Mouse (Mus musculus) thymus, postnatal 14 days (tissue): Measurements from ENCODE around the gene Car2.

Experiments
- DNase-seq: peaks from one replicate; pipeline ENCODE4 v3.0.0; 2021

Gene Car2

DNA sequence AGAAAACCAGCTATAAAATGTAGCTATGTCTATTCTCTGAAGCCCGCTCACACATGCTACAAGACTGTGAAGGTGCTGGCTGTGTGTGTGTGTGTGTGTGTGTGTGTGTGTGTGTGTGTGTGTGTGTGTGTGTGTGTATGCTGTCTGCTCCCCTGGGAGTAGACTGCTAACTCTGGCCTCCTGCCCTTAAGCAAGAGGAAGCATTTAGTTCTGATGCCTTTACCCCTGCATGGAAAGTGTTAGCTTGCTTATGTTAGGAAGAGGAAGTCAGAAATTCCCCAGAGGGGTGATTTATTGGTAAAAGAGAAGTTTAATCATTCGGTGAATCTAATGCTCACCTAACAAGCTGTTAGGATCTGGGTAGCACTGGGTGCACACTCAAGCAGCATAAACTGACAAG lies 5.8 kb upstream of the Car2 start:
- no peak for DNase-seq

DNA sequence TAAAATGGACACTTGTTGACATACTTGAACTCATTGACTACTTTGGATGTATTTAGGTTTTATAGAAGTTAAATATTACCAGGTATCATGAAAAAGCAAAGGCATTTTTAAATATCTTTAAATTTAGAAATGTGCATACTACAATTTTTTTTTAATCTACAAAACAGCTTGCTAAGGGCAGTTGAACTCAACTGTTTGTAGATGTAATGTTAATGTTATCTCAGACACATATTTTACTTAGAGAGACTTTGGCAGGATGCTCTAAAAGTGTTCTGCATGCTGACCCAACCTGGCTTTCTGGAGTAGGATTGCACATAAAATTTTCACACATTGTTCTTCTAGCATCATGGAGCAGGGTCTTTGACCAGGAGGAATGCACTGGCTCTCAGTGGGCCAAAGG lies 4.1 kb upstream of the Car2 start:
- DNase-seq = no peak

DNA sequence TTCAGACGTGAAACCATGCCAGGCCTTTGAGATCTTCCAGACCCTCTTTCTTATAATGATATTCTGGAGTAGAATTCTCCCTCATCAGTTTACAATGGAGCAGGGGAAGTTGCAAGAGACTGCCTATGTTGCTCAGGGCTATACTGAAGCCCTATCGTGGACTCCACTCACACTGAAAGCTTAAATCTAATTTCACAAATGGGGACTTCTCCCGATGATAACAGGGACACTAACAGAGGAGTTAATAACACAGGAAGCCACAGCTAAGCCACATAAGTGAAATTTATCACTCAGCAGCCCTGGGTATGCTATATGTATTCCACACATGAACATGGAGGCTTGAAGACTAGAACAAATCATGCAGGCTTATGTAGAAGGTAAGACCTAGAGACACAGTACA lies 3.3 kb upstream of the Car2 start:
- no peak for DNase-seq

DNA sequence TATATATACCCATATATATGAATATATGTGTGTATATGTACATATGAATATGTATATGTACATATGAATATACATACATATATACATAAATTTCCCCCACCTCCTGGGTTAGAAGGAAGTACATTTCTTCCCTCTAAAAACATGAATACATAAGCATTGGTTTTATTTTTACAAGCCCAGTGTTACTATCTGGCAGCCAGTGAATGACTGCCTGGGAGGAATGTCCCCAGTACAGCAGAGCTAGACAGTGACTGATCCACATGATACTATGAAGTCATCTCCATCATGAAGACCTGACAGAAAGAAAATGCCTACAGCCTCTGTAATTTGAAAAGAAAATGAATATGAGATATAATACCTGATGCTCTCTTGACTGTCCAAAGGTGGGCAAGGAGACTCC lies 1.2 kb upstream of the Car2 start:
- no peak for DNase-seq

DNA sequence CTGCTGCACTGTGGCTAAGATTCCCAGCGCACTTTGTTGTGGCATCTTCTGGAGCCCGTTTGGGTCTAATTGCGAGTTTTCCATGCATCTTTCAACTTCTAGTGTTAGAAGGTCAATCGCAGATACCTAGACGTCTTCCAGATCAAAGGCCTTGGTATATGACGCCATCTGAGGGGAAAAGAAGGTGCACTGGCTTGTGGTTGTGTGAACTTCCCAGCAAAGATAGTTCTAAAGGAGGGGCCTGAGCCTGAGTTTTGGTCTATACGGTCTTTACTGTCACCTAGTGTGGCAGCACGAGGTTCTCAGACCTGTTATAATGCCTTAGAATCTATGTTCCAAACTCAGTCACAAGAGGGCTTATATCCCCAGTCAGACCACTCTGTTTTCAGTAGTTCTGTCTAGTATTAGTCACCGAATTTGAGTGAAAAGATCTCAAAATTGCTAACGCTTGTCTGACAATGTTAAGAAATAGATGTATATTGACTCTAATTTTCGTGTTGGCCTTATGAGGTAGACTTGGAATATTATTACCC lies 1.1 kb downstream of the Car2 start:
- peak; percentile 10 for DNase-seq

DNA sequence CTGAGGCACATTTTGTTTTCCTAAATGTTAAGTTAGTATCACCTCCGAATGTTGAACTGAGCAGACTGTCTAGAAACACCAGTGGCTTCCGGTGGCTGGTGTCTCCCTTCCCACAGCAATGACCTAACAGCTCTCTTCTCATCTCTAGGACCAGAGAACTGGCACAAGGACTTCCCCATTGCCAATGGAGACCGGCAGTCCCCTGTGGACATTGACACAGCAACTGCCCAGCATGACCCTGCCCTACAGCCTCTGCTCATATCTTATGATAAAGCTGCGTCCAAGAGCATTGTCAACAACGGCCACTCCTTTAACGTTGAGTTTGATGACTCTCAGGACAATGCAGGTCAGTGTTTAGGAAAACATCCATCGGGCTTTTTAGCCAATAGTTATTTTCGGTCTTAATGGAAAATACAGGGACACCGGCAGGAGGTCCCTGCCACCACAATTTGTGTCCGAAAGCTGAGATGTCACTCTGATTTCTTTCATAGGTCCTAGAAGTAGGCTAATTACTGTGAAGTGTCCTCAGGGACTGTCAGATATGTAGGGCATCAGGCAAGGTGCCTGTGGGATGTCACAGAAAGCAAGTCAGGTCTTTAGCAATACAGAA lies 1.7 kb downstream of the Car2 start:
- DNase-seq = no peak

DNA sequence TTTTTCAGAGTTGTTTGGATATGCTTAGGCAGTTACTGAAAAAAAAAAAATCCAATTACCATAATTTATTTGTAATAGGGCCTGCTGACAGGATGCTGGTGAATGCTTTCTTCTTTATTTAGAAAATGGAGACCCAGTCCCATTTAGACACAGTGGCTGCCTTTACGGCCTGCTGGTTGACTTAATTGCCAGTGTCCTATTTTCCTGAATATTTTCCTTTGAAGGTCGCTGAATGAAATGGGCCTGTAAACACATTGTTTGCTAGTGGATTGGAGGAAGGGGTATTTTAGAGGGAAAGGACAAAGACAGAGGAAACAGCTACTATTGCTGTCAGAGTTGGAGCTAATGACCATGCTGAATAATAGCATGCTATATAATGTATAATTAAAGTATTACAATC lies 2.5 kb downstream of the Car2 start:
- DNase-seq = no peak

DNA sequence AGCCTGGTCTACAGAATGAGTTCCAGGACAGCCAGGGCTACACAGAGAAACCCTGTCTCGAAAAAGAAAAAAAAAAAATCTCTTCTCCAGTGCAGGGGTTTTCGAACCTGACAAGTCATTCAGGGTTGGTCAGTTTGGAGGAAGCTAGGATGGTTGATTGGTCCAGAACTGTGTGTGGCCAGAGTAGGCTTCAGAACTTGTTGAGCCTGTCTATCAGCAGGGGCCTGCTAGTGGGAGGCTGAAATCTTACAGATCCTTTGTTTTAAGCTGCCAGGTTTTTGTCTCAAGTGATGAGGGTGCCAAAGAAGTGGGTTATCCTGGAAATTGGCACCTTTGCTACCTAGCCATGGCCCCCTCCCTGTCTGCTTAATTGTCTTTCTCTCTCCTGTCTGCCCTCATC lies 3.0 kb downstream of the Car2 start:
- DNase-seq = no peak

DNA sequence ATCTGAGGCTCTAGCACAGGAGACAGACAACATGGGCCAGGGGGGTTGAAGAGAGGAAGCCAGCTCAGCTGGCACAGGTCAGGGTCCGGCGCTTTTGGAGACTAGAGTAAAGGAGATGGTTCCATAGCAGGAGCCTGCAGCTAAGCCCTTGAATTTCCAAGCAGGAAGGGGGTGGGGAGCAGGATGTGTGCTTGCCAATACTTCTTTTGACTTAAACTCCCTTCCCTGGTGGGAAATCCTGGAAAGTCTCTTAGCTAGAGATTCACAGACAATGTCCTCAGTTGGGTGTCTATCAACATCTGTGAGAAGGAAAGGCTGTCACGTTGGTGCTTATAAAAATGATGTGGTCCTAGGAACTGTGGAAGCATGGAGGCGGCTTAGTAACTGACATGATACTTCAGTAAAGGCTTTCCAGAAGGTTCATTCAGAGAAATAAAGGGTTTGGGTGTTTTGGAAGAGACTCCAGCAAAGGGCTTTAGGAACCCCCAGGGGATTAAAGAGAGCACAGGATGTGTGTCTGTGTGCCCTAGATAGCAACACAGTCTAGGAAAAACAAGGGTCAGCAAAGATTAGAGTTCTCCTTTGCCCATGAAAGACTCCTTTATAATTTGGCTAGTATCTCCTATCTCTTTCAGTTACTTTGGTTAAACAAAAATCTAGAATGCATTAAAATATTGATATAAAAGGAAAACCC lies 3.8 kb downstream of the Car2 start:
- no peak for DNase-seq

DNA sequence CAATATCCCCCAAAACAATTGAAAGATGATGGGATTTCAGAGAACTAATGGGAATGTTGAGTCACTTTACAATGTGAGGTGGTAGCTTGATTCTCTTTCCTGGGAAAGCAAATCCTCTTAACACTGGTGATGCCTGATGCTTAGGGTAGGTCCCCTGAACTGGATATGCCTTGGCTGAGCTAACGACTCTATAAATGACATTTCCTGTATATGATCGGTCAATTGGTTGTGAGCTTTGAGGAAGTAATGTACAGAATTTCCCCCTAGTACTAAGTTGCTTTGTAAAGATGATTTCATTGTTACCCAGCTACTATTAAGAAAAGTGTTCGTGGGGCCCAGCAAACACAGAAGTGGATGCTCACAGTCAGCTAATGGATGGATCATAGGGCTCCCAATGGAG lies 6.9 kb downstream of the Car2 start:
- no peak for DNase-seq

DNA sequence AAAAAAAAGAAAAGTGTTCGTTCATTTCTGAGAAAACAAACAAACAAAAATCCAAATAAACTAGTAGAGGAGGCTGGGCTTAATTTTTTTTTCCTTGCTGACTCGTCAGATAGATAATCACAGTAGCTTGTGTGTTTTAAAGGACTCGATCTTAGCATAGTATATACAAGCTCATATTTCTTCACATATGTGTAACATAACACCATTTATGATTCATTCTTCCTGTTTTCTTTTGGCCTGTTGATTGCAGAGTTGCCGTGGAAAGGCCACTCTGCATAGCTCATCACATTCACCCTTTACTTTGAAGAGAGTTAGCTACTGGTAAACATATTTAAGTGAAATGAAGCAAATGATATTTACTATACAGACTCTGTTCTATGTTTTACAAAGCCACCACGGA lies 7.6 kb downstream of the Car2 start:
- no peak for DNase-seq

DNA sequence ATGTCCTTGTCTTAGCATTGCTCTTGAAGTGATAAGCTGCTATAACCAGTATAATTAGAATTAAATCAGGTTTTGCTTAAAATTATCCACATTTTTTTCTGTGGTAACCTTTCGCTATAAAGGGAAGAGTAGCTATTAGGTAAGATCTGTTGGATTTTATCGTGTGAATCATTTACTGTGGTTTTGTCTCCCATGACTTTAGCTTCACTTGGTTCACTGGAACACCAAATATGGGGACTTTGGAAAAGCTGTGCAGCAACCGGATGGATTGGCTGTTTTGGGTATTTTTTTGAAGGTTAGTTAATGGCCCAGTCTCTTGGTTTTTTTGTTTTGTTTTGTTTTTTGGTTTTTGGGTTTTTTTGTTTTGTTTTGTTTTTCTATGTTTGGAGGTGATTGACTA lies 9.3 kb downstream of the Car2 start:
- DNase-seq = no peak

DNA sequence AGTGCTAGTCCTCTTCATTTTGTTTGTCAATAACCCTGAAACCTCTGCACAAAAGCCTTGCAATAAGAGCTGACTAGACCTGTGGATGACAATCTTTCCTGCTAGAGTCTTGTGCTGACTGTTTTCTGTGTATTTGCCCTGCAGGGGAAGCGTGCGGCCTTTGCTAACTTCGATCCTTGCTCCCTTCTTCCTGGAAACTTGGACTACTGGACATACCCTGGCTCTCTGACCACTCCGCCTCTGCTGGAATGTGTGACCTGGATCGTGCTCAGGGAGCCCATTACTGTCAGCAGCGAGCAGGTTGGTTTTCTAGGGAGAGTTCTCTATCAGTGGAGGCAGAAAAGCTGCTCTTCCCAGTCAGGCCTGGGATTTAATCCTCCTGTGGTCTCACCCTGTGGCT lies 11.7 kb downstream of the Car2 start:
- DNase-seq = no peak

DNA sequence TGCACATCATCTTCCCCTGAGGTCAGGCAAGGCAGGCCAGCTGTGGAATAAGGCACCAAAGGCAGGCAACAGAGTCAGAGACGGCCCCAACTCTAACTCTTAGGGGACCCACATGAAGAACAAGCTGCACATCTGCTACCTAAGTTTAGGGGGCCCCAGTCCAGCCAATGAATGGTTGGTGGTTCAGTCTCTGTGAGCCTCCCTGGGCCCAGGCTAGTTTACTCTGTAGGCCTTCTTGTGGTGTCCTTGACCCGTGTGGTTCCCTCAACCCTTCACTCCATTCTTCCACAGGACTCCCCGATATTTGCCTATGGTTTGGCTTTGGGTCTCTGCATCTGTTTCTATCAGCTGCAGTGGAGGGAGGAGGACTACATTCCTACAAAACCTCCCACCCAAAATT lies 17.3 kb downstream of the Car2 start:
- DNase-seq = no peak

DNA sequence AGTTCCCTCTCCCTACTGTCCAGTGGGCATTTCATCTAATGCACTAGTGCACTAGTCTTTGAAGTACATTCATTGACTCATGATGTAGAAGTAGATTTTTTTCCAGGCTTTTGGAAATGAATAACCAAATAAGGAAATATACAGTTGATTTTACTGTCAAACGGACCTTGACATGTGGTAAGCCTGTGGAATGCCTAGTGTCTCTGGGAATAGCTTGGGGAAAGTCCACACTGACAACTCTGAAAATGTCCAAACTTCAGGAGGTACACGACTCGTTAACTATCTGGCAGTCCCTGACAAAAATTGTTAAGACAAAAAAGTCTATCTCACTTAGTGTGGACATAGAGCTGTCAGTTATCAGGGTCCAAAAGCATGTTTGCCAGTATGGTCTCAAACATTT lies 18.1 kb downstream of the Car2 start:
- no peak for DNase-seq

DNA sequence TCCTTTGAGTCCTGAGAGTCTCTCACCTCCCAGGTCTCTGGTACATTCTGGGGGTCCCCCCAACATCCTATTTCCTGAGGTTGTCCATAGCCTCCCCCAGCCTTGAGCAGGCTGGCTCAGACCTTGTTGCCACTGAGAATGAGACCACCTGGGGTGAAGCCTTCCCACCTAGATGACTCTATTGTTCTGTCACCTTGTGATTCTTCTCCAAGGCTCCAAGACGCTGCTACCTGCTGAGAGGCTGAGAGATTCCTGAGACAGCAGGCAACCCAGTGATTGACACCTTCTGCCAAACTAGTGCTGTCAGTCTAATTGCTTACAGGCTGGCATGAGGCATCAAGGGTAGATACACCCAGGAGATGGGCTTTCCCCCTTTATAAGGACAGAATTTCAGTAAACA lies 21.2 kb downstream of the Car2 start:
- no peak for DNase-seq

DNA sequence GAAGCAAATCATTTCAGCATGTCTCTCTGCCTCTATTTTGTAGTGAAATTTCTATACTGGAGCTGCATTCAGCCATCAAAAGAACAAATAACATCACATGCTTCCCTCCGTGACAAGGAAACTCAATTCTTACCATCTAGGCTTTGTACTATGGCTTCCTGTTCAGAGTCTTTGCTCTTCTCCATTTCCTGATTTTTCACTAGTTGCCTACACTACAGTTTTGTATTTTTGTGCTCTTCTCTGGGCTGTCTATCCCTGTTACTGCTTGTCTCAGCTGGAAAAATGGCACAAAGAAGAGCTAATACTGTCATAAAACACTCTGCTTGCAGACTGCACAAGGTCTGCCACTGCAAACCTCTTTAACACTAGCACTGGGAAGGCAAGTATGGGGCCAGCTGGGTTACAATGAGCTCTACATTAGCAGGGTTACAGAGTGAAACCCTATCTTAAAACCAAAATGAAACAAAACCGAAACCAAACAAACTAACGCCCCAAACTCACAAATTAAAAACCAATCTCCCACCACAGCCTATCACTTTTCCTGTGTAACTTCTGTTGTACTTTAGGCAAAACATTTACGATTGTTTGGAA lies 26.0 kb downstream of the Car2 start:
- DNase-seq = no peak

DNA sequence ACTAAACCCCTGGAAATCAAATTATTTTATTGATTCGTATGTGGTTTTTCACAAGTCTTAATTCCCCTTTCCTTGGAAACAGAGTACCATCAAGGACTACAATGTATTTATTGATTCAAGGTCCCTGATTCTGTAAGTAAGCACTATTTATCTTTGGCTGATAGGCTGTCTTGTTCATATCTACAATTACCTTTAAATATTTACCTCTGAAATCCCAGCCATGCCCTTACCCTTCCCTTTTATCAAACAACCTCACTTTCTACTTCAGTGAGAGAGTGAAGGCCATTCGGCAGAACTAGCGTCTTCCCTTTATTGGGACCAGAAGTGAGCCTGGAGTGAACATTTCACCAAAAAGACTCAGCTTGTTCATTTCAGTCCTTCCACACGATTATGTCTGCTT lies 27.7 kb downstream of the Car2 start:
- DNase-seq = no peak

DNA sequence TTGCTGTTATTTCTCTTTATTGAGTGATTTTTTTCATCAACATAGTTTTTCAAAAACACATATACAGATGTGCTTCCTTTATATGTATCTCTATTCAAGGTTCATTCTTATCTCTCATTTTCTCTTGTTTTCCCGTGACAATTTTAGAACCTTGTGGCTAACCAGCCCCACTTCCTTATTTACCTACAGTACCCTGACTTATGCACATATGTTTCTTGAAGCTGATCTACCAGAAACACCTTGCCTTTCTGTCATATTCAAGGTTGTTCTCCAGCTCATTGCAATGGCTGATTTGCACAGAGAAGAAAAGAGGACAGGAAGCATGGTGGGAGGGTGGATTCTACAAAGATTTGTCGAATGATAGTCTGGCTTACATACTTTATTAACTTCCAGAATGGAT lies 29.3 kb downstream of the Car2 start:
- no peak for DNase-seq

DNA sequence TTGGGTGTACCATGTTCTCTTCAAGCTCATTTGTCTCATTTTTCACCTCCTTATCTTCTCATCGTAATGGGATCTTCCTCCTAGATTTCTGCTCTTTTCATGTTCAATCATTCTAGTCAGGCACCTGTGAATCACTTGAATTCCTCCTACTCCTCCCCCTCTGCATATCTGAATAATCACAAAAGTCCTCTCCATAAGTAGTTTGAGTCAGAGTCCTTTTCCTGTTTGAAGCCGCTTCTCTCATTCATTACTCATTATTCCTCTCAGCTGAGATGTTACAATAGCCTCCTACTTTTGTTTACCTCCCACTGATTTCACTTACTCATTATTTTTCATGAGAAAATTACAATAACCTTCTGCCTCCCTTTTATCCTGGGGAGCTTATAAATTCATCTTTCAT lies 31.2 kb downstream of the Car2 start:
- DNase-seq = no peak

DNA sequence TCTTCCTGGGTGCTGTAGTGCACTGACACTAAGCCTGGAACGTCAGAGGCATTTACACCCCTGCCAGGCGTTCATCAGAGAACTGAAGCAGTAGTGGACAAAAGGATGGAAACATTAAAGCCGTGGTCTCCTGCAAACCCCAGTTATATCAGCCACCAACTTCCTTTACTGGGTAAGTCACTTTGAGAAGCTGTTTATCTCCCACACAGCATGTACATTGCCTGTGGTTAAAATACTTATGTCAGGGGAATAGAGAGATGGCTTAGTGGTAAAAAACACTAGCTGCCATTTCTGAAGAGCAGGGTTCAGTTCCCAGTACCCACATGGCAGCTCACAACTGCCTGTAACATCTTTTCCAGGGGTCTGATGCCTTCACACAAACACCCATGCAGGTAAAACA lies 58.6 kb downstream of the Car2 start:
- DNase-seq = no peak

DNA sequence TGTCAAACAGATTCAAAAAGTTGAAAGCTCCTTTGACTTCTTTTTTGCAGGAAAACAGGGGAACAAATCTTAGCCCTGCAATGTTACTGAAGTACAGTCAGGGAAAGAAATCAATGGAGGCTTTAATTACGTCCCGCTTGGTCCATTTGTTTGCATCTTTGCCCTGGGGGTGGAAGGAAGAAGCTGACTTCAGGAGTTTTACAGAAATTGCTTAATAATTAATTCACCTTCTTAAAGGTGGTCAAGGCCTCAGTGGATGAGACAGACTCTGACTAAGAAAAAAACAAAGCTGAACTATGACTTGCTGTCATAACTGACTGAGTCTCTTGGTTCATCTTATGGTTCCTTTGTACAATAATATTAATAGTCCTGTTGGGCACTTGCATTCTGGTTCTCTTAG lies 59.6 kb downstream of the Car2 start:
- no peak for DNase-seq

DNA sequence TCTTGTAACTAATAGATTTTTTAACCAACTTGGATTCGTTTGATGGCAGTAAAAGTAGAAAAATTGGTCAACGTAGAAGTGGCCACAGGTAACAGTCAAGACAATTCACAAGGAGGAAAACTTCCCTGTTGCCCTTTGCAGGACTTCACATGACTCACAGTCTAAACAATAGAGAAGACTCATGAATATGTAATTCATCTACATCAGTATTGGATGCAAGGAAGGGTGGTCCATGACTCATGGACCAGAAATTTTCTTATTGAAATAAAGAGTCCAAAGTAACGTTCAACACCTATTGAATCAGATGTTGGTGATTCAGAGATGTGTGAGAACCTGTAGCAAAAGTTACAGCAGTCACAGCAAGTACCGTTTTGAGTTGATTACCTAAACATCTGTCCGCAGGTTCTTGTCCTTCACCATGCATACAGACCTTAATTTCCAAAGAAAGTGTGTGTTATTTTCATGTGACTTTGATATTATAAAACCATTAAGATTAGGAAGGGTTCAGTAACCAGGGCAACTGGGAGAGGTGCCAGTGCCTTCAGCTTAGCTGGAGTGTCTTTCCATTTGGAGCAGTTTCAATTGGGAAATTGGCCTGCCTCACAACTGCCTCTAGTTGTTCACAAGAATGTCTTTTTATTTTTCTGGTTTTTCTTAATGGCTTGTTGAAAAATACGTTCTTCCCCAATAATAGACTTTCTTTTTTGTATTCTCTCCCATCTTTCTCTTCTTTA lies 62.2 kb downstream of the Car2 start:
- no peak for DNase-seq

DNA sequence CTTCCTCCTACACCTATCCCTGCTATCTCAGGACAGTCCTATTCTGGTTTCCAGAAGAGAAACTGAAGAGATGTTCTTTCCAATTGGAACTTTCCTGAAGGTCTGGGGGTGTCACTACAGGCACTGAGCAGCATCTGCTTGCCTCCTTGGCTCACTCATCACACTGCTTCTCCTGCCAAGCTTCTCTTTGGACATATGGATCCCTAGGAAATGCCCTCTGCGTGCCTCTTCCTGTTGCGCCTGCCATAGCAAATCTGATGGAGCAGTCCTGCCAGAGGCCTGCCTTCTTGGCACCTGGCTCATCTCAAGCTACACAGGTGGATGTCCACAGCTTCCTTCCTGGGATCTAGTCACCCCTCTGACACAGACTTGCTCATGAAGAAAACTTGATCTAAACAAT lies 64.0 kb downstream of the Car2 start:
- no peak for DNase-seq
